Mouse (Mus musculus): ENCODE data around the gene Mcub. TPM values are rescaled to one million over a fixed set of nuclear protein-coding genes. Genes with fewer than 3 reads are reported as not detected.

Mcub gene
- total and polyA plus RNA-seq, 3 experiments = 1.6 to 2.2 (median 2.1) TPM

DNA sequence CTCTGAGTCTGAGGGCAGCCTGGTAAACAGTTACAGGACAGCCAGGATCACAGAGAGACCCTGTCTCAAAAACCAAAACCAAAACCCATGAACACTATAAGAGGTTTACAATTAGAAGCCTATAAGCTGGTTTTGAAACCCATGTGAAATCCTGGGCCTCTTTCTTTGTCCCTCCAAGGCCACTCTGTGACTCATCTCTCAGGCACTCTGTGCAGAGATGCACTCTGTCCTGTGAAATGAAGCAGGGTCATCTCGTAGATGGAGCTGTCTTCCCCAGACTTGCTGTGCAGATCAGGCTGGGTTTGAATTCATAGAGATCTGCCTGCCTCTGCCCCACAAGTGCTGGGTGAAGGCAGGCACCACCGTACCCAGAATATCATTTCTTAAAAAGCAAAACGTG, 52.6 kb downstream of the Mcub start:
- H3K36me3 ChIP-seq (ENCODE audit: control insufficient read depth, insufficient read depth, low read length) = no peaks in the 10 kb centered on the region
- no peaks in the 10 kb centered on the region for H3K27me3 ChIP-seq (ENCODE audit: control insufficient read depth, insufficient read depth, low read length)
- no peaks in the 10 kb centered on the region for H3K4me1 ChIP-seq (ENCODE audit: control insufficient read depth, insufficient read depth, low read length)
- TF ChIP-seq CTCF (IDR thresholded peaks at IDR 0.05) = no peak
- no peak overlapping the region for H3K27ac ChIP-seq
- WGBS = 71% methylated on average over 3 of the region's 3 CpGs
- H3K4me3 ChIP-seq = no peak overlapping the region
- H3K79me2 ChIP-seq (replicated peaks; ENCODE audit: control insufficient read depth, insufficient read depth, low read length) = no peaks in the 10 kb centered on the region
- H3K9ac ChIP-seq (ENCODE audit: low read depth, low read length) = no peak overlapping the region
- intact Hi-C loops (cut with DNase I) = no loop called here
- no peak for DNase-seq

DNA sequence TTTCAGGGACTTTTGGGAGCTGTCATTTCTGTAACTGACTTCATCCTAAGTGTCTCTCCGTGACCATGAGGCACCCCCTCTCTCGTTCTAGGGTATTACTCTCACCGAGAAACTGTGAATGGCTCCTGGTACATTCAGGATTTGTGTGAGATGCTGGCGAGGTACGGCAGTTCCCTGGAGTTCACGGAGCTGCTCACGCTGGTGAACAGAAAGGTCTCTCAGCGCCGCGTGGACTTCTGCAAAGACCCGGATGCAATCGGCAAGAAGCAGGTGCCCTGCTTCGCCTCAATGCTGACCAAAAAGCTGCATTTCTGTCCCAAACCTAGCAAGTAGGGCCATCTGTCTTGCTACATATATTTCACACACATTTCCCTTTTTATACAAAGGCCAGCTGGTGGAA, 56.8 kb downstream of the Mcub start:
- Histone ChIP-seq H3K36me3 (ENCODE audit: control insufficient read depth, insufficient read depth, low read length) (no peaks in the 10 kb centered on the region), H3K4me3 (no peak overlapping the region), H3K27ac (no peak overlapping the region), H3K4me1 (ENCODE audit: control insufficient read depth, insufficient read depth, low read length) (no peaks in the 10 kb centered on the region), H3K9ac (ENCODE audit: low read depth, low read length) (no peak overlapping the region), H3K79me2 (replicated peaks; ENCODE audit: control insufficient read depth, insufficient read depth, low read length) (no peaks in the 10 kb centered on the region), H3K27me3 (ENCODE audit: control insufficient read depth, insufficient read depth, low read length) (no peaks in the 10 kb centered on the region)
- intact Hi-C loops (cut with DNase I) = no loop called here
- TF ChIP-seq POLR2A (IDR thresholded peaks at IDR 0.05; ENCODE audit: insufficient read depth, low read depth, low read length) (no peak), CTCF (IDR thresholded peaks at IDR 0.05) (no peak), EP300 (IDR thresholded peaks at IDR 0.05; ENCODE audit: insufficient read depth, low read depth, low read length) (no peak)
- DNase-seq = no peak
- 95% methylated on average over 13 of the region's 13 CpGs for WGBS

- Histone ChIP-seq H3K9ac (ENCODE audit: low read depth, low read length) (no peak overlapping the region), H3K27ac (no peak overlapping the region), H3K4me1 (ENCODE audit: control insufficient read depth, insufficient read depth, low read length) (no peaks in the 10 kb centered on the region), H3K79me2 (replicated peaks; ENCODE audit: control insufficient read depth, insufficient read depth, low read length) (no peaks in the 10 kb centered on the region), H3K36me3 (ENCODE audit: control insufficient read depth, insufficient read depth, low read length) (no peaks in the 10 kb centered on the region), H3K4me3 (no peak overlapping the region), H3K27me3 (ENCODE audit: control insufficient read depth, insufficient read depth, low read length) (no peaks in the 10 kb centered on the region)
- DNase-seq = no peak
- intact Hi-C loops (cut with DNase I) = no loop called here
- 94% methylated on average over 14 of the region's 14 CpGs for WGBS
- no peak for TF ChIP-seq CTCF (IDR thresholded peaks at IDR 0.05)
- TF ChIP-seq POLR2A (IDR thresholded peaks at IDR 0.05; ENCODE audit: insufficient read depth, low read depth, low read length) = no peak
- no peak for TF ChIP-seq EP300 (IDR thresholded peaks at IDR 0.05; ENCODE audit: insufficient read depth, low read depth, low read length)
Observed at GRCm38 (mm10) chr3:129912025-129912424, 58.0 kb downstream of the Mcub start.

GRCm38 (mm10) chr3:129904381-129905132, 65.4 kb downstream of the Mcub start:
- DNase-seq = no peak
- Histone ChIP-seq H3K36me3 (ENCODE audit: control insufficient read depth, insufficient read depth, low read length) (no peaks in the 10 kb centered on the region), H3K9ac (ENCODE audit: low read depth, low read length) (no peak overlapping the region), H3K27ac (no peak overlapping the region), H3K4me3 (no peak overlapping the region), H3K79me2 (replicated peaks; ENCODE audit: control insufficient read depth, insufficient read depth, low read length) (no peaks in the 10 kb centered on the region), H3K4me1 (ENCODE audit: control insufficient read depth, insufficient read depth, low read length) (peaks cover 2% of the 10 kb centered on the region), H3K27me3 (ENCODE audit: control insufficient read depth, insufficient read depth, low read length) (no peaks in the 10 kb centered on the region)
- 81% methylated on average over 7 of the region's 7 CpGs for WGBS
- TF ChIP-seq POLR2A (IDR thresholded peaks at IDR 0.05; ENCODE audit: insufficient read depth, low read depth, low read length) (no peak), CTCF (IDR thresholded peaks at IDR 0.05) (no peak), EP300 (IDR thresholded peaks at IDR 0.05; ENCODE audit: insufficient read depth, low read depth, low read length) (no peak)
- intact Hi-C loops (cut with DNase I) = loop anchor here (5.0 to 10.0 kb wide), 2 partner anchors 158 to 790 kb away; partner anchors contain the start of gene Sec24b

DNA sequence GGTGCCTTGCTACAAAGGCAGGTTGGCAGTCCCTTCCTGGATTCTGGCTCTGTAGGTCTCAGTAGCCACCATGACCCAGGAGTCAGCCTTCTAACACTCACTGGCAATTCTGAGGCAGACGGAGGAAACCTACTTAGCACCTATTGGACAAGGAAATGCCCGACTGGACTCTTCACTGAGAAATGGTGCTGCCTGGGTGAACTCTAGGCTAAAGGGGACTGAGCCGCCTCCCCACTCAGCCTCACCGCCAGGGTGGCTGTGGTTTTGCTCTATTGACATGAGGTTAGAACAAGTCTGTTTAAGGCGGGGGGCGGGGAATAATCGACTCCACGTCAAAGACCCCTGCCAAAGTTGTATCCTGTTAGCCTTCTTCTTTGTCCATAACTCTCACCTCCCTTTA, 66.1 kb downstream of the Mcub start:
- H3K4me1 ChIP-seq (ENCODE audit: control insufficient read depth, insufficient read depth, low read length) = peaks cover 2% of the 10 kb centered on the region
- WGBS = 86% methylated on average over 8 of the region's 8 CpGs
- no peak for DNase-seq
- H3K4me3 ChIP-seq = no peak overlapping the region
- no peak overlapping the region for H3K27ac ChIP-seq
- intact Hi-C loops (cut with DNase I) = loop anchor here (5.0 to 10.0 kb wide), 2 partner anchors 158 to 791 kb away; partner anchors contain the start of gene Sec24b
- H3K9ac ChIP-seq (ENCODE audit: low read depth, low read length) = no peak overlapping the region
- no peaks in the 10 kb centered on the region for H3K79me2 ChIP-seq (replicated peaks; ENCODE audit: control insufficient read depth, insufficient read depth, low read length)
- no peaks in the 10 kb centered on the region for H3K36me3 ChIP-seq (ENCODE audit: control insufficient read depth, insufficient read depth, low read length)
- no peaks in the 10 kb centered on the region for H3K27me3 ChIP-seq (ENCODE audit: control insufficient read depth, insufficient read depth, low read length)
- TF ChIP-seq POLR2A (IDR thresholded peaks at IDR 0.05; ENCODE audit: insufficient read depth, low read depth, low read length) (no peak), EP300 (IDR thresholded peaks at IDR 0.05; ENCODE audit: insufficient read depth, low read depth, low read length) (no peak), CTCF (IDR thresholded peaks at IDR 0.05) (no peak)

- H3K27ac ChIP-seq = no peak overlapping the region
- 98% methylated on average over 3 of the region's 3 CpGs for WGBS
- peaks cover 2% of the 10 kb centered on the region for H3K4me1 ChIP-seq (ENCODE audit: control insufficient read depth, insufficient read depth, low read length)
- no peak overlapping the region for H3K9ac ChIP-seq (ENCODE audit: low read depth, low read length)
- no peak overlapping the region for H3K4me3 ChIP-seq
- TF ChIP-seq CTCF (IDR thresholded peaks at IDR 0.05) (no peak), EP300 (IDR thresholded peaks at IDR 0.05; ENCODE audit: insufficient read depth, low read depth, low read length) (no peak), POLR2A (IDR thresholded peaks at IDR 0.05; ENCODE audit: insufficient read depth, low read depth, low read length) (no peak)
- H3K27me3 ChIP-seq (ENCODE audit: control insufficient read depth, insufficient read depth, low read length) = no peaks in the 10 kb centered on the region
- no peak for DNase-seq
- H3K79me2 ChIP-seq (replicated peaks; ENCODE audit: control insufficient read depth, insufficient read depth, low read length) = no peaks in the 10 kb centered on the region
- intact Hi-C loops (cut with DNase I) = loop anchor here (5.0 to 10.0 kb wide), 2 partner anchors 159 to 791 kb away; partner anchors contain the start of gene Sec24b
- H3K36me3 ChIP-seq (ENCODE audit: control insufficient read depth, insufficient read depth, low read length) = no peaks in the 10 kb centered on the region
Observed at GRCm38 (mm10) chr3:129903369-129903768, 66.6 kb downstream of the Mcub start.

Measured in heart, adult 2 months (tissue).